Mouse (Mus musculus): ENCODE data around the gene Olfr491. TPM values are rescaled to one million over a fixed set of nuclear protein-coding genes. Genes with fewer than 3 reads are reported as not detected.

Olfr491 gene
- polyA plus RNA-seq (2015; fragmentation: Nextera tagmentation; extraction: Ambion mirVana): not detected in 2 replicates

GRCm38 (mm10) chr7:108313151-108313550, at the start of gene Olfr491:
Olfr491 (plus strand) TSS chr7:108313451.
- H3K27ac ChIP-seq: no peak within 1 kb of the TSS
- ATAC-seq: no peak
- no peak within 1 kb of the TSS for H3K4me3 ChIP-seq
- no peaks in the 10 kb centered on the region for H3K36me3 ChIP-seq (ENCODE audit: poor library complexity, severe bottlenecking)
- no peaks in the 10 kb centered on the region for H3K4me1 ChIP-seq
- H3K9ac ChIP-seq: no peak within 1 kb of the TSS
- H3K27me3 ChIP-seq: no peaks in the 10 kb centered on the region
- 74% methylated on average over 1 of the region's 1 CpGs for WGBS
- H3K4me2 ChIP-seq: no peak within 1 kb of the TSS
- H3K9me3 ChIP-seq (replicated peaks): no peaks in the 10 kb centered on the region

GRCm38 (mm10) chr7:108288834-108289233, 24.4 kb upstream of the Olfr491 start, which contains the start of gene Olfr490:
Olfr490 (minus strand) TSS chr7:108288934.
- Histone ChIP-seq H3K27me3 (no peaks in the 10 kb centered on the region), H3K4me2 (no peak within 1 kb of the TSS), H3K27ac (no peak within 1 kb of the TSS), H3K4me1 (no peaks in the 10 kb centered on the region), H3K9ac (no peak within 1 kb of the TSS), H3K36me3 (ENCODE audit: poor library complexity, severe bottlenecking) (no peaks in the 10 kb centered on the region), H3K4me3 (no peak within 1 kb of the TSS), H3K9me3 (replicated peaks) (no peaks in the 10 kb centered on the region)
- no peak for ATAC-seq

GRCm38 (mm10) chr7:108323574-108323973, 10.3 kb downstream of the Olfr491 start, which contains the start of gene Olfr492:
Olfr492 (minus strand) TSS chr7:108323674.
- Histone ChIP-seq H3K9ac (no peak within 1 kb of the TSS), H3K36me3 (ENCODE audit: poor library complexity, severe bottlenecking) (no peaks in the 10 kb centered on the region), H3K4me2 (no peak within 1 kb of the TSS), H3K4me3 (no peak within 1 kb of the TSS), H3K4me1 (no peaks in the 10 kb centered on the region), H3K27ac (no peak within 1 kb of the TSS), H3K9me3 (replicated peaks) (no peaks in the 10 kb centered on the region), H3K27me3 (no peaks in the 10 kb centered on the region)
- WGBS: 84% methylated on average over 2 of the region's 2 CpGs
- ATAC-seq: no peak

- Histone ChIP-seq H3K4me2 (no peak within 1 kb of the TSS), H3K9ac (no peak within 1 kb of the TSS), H3K4me1 (no peaks in the 10 kb centered on the region), H3K27ac (no peak within 1 kb of the TSS), H3K9me3 (replicated peaks) (no peaks in the 10 kb centered on the region), H3K4me3 (no peak within 1 kb of the TSS), H3K27me3 (no peaks in the 10 kb centered on the region), H3K36me3 (ENCODE audit: poor library complexity, severe bottlenecking) (no peaks in the 10 kb centered on the region)
- WGBS: 70% methylated on average over 1 of the region's 1 CpGs
- ATAC-seq: no peak
These were observed 33.6 kb downstream of the Olfr491 start, which contains the start of gene Olfr493 for GRCm38 (mm10) chr7:108346879-108347278. Olfr493 (minus strand) TSS chr7:108346979.

- no peak within 1 kb of the TSS for H3K4me2 ChIP-seq
- no peak for ATAC-seq
- no peak within 1 kb of the TSS for H3K27ac ChIP-seq
- WGBS: 87% methylated on average over 3 of the region's 3 CpGs
- no peaks in the 10 kb centered on the region for H3K4me1 ChIP-seq
- H3K9me3 ChIP-seq (replicated peaks): no peaks in the 10 kb centered on the region
- H3K4me3 ChIP-seq: no peak within 1 kb of the TSS
- H3K9ac ChIP-seq: no peak within 1 kb of the TSS
- no peaks in the 10 kb centered on the region for H3K36me3 ChIP-seq (ENCODE audit: poor library complexity, severe bottlenecking)
- no peaks in the 10 kb centered on the region for H3K27me3 ChIP-seq
These were observed 51.8 kb downstream of the Olfr491 start, which contains the start of gene Olfr494 for GRCm38 (mm10) chr7:108365035-108365434. Olfr494 (plus strand) TSS chr7:108365335.

Other genes starting within 250 kb of the Olfr491 start
- not detected in 2 replicates for gene Olfr480, start 246.1 kb upstream of the Olfr491 start, polyA plus RNA-seq (2015; fragmentation: Nextera tagmentation; extraction: Ambion mirVana)
- not detected in 2 replicates for gene Olfr481, start 233.6 kb upstream of the Olfr491 start, polyA plus RNA-seq (2015; fragmentation: Nextera tagmentation; extraction: Ambion mirVana)
- gene Olfr482, start 215.9 kb upstream of the Olfr491 start, polyA plus RNA-seq (2015; fragmentation: Nextera tagmentation; extraction: Ambion mirVana): 0.08 and 0.13 TPM in 2 replicates
- not detected in 2 replicates for gene Olfr483, start 212.6 kb upstream of the Olfr491 start, polyA plus RNA-seq (2015; fragmentation: Nextera tagmentation; extraction: Ambion mirVana)
- gene Olfr484, start 186.0 kb upstream of the Olfr491 start, polyA plus RNA-seq (2015; fragmentation: Nextera tagmentation; extraction: Ambion mirVana): not detected in 2 replicates
- gene Olfr485, start 153.6 kb upstream of the Olfr491 start, polyA plus RNA-seq (2015; fragmentation: Nextera tagmentation; extraction: Ambion mirVana): not detected in 2 replicates
- not detected in 2 replicates for gene Olfr486, start 140.7 kb upstream of the Olfr491 start, polyA plus RNA-seq (2015; fragmentation: Nextera tagmentation; extraction: Ambion mirVana)
- gene Olfr487, start 98.8 kb upstream of the Olfr491 start, polyA plus RNA-seq (2015; fragmentation: Nextera tagmentation; extraction: Ambion mirVana): not detected in 2 replicates
- not detected in 2 replicates for gene Olfr488, start 55.1 kb upstream of the Olfr491 start, polyA plus RNA-seq (2015; fragmentation: Nextera tagmentation; extraction: Ambion mirVana)
- not detected in 2 replicates for gene Olfr490, start 24.5 kb upstream of the Olfr491 start, polyA plus RNA-seq (2015; fragmentation: Nextera tagmentation; extraction: Ambion mirVana)
- gene Olfr492, start 10.2 kb downstream of the Olfr491 start, polyA plus RNA-seq (2015; fragmentation: Nextera tagmentation; extraction: Ambion mirVana): not detected in 2 replicates
- gene Olfr493, start 33.5 kb downstream of the Olfr491 start, polyA plus RNA-seq (2015; fragmentation: Nextera tagmentation; extraction: Ambion mirVana): not detected in 2 replicates
- not detected in 2 replicates for gene Olfr494, start 51.9 kb downstream of the Olfr491 start, polyA plus RNA-seq (2015; fragmentation: Nextera tagmentation; extraction: Ambion mirVana)
- gene Olfr495, start 79.7 kb downstream of the Olfr491 start, polyA plus RNA-seq (2015; fragmentation: Nextera tagmentation; extraction: Ambion mirVana): not detected in 2 replicates
- gene Olfr497, start 107.0 kb downstream of the Olfr491 start, polyA plus RNA-seq (2015; fragmentation: Nextera tagmentation; extraction: Ambion mirVana): not detected in 2 replicates
- gene Olfr498, start 151.9 kb downstream of the Olfr491 start, polyA plus RNA-seq (2015; fragmentation: Nextera tagmentation; extraction: Ambion mirVana): not detected in 2 replicates
- not detected in 2 replicates for gene Olfr502, start 211.6 kb downstream of the Olfr491 start, polyA plus RNA-seq (2015; fragmentation: Nextera tagmentation; extraction: Ambion mirVana)
- not detected in 2 replicates for gene Olfr503, start 231.1 kb downstream of the Olfr491 start, polyA plus RNA-seq (2015; fragmentation: Nextera tagmentation; extraction: Ambion mirVana)

Measured in forebrain, embryonic 13.5 days (tissue).